Mouse (Mus musculus) liver, postnatal 0 days (tissue): Measurements from ENCODE around the gene Tns2.
A peak's percentile ranks its signal among the peaks of the same experiment; 100 is the strongest.

Experiments
- CTCF ChIP-seq: sonication (generic); IDR thresholded peaks from 2 replicates; pipeline ENCODE4 v1.5.1; 2016; ENCODE audit warnings: antibody characterized with exemption, low read depth
- EP300 ChIP-seq: IDR thresholded peaks from 2 replicates; pipeline ENCODE4 v1.6.1; 2016; ENCODE audit warnings: antibody characterized with exemption, low read depth, mild to moderate bottlenecking

GRCm38 (mm10) chr15:102107689-102108573 is 7.7 kb downstream of the Tns2 start:
- TF ChIP-seq EP300 (no peak), CTCF (peak; percentile 84)
